Mouse (Mus musculus) embryonic fibroblast, embryonic 13.5 days (primary cell): ENCODE results near the gene Vars.

Experiments
- CTCF ChIP-seq: IDR thresholded peaks from 2 replicates; pipeline ENCODE4 v1.5.1; 2011; ENCODE audit warnings: mild to moderate bottlenecking, control low read depth, low read length, moderate library complexity, borderline replicate concordance; ENCODE audit not compliant: insufficient read depth
- POLR2A ChIP-seq: IDR thresholded peaks from 2 replicates; pipeline ENCODE4 v1.6.1; 2011; ENCODE audit warnings: low read depth, mild to moderate bottlenecking, control low read depth, low read length, moderate library complexity

GRCm38 (mm10) chr17:34964640-34965049, 36.1 kb upstream of the Vars start:
- TF ChIP-seq POLR2A (peak; percentile 24; the same call in 1 of the 2 replicates), CTCF (no peak)
